Mouse (Mus musculus): Measurements from ENCODE around the gene Dab1.

Gene Dab1

DNA sequence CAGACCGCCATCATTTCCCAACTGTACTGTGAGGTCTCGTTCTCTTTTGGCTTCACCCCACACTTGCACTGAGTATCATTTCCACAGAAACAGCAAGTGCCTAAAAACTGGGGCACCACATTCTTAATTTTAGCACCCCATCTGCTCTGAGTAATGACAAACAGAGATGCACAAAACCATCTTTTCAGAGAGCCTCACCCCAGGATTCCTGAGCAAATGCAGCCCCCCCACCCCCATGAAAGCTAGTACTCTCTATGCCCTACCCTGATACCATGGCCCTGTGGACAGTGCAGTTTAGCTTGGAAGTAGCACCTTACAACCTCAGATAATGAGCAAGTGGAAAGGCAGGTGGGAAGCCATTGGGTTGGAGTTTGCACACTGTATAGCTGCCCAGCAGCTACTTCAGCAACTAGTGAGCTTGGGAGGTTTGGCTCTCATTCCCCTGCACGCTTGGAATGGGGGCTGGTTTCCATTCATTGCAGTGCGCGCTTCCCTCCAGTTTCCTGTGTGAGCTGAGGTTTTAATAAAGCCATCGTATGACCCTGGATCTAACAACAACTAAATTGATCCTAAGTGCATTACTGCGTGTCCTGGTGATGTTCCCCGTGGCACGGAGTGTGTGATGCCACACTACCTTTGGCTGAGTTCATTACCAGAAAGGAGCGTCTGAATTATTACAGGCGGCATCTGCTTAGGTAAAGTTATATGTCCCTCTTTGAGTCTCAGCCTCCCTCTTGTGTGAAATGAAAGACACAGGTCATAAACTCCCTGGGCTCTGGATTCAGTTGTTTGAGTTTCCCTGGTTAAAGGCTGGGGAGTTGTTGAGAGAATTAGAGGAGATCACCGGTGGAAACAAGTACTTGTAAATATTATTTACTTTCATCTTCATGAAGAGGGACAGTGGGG lies 842.2 kb downstream of the Dab1 start:
- no peak for DNase-seq

DNA sequence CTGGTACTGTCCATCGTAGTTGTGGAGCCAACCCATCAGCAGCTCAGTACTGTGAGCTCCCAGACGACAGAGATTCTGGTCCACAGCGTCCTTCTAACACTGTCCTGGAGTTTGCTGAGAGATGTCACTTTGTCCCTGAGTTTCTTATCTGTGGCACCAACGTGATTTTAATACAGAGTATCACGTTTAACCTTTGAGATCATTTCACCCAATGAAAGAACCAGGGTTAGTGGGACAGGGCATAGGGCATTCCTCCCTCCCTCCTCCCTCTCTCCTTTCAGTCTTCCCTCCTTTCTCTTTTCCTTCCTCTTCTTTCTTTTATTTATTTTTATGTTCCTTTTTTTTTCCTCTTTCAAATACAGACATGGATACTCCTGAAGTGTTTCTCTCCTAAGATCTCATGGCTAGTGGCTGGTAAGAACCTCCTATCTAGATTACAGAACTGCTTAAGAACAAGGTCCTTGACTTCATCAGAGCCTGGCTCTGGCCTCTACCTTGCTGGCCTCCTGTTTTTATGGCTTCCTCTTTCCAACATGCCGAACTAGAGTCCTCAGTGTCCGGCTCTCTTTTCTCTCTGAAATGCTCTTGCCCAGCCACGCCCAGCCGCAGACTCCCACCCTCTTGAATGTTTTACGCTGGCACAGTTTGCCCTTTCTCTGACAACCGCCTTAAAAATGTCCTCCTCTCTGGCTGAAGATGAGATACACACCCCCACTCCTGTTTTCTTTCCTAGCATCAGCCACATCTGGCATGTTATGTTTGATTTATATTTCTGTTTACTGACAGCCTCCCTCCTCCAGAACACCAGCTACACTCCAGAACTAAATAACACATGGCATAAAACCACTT lies 844.0 kb downstream of the Dab1 start:
- DNase-seq = no peak

DNA sequence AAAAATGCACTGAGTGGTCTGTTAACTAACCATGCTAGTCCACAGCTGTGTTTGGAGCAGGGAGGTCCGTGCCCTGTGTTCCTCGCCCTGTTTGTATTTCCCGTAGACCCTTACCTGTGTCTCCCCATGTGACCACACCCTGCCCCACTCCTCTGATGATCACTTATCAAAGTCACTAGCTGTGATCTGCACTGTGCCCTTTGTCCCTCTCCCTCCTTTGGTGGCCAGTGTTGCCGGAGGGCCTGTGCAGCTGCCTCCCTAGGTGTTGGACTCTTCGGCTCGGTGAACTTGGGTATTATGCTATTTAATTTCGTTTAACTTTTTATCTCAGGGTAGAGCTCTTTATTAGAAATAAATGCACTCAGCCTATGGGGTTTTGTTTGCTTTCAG lies 844.6 kb downstream of the Dab1 start:
- DNase-seq = no peak

DNA sequence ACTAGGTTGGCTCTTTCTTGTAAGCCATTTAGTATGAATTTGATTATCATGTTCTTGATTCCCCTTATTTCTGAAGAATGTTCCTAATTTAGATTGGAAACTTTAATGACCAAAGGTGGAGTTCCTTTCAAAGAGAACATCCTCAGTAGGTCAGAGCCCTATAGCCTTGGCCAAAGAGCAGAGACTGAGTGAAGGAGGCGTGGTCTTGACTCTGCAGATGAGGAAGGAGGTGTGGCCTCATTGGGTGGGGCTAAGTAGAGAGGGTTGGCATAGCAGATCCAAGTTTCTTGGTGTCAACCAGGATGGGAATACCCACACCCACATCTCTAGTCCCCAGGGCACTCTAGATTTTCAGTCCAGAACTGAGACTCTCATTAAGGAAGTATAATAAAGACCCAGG lies 846.4 kb downstream of the Dab1 start:
- DNase-seq = no peak

DNA sequence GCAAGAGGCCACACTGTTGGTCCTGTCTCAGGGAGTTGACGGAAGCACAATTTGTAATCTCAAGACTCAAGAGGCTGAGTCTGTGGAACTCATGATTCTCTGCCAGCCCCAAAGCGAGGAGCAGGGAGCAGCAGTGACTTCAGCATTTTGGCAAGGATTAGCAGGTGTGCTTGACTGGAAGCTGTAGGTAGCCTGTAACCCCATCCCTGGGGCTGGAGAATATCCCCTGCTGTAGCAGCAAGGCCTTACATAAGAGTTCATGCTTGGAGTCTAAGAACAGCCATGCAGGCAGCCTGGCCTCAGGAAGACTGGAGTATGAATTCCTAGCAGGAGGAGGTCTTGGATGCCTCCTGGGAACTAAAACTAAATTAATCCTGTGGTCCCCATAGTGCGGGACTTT lies 849.5 kb downstream of the Dab1 start:
- DNase-seq = no peak

DNA sequence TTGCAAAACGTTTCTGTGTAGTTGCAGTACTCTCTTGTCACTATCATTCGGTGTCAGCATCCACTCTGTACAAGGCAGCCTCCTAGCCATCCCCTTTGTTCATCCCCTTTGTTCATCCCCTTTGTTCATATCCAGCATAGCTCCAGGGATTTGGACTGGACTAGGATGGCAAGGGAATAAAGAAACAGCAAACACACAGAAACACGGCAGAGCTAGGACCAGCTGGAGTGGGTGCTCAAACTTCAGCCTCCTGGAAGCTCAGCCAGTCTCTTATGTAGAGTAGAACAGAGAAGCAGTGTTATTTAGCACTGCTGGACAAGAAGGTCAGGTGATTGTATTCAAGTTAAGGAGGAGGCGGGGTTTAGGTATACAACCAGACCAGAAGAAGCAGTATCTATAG lies 853.8 kb downstream of the Dab1 start:
- no peak for DNase-seq

DNA sequence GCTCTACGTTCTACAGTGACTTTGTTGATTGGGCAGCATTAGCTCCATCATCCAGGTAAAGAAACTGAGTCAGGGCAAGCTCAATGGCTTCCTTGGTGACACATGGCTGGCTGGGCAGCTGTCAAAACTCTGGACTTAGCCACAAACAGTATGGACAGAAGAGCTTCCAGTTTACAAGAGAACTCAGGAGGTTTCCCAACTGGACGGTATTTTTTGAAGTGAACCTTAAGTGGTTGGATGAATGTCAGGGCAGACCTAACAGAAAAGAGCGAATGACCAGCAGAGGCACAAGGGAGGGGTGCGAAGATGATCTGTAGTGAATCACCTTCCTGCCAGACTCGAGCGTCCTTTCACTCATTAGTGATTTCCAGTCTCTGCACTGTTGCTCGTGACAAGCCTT lies 857.7 kb downstream of the Dab1 start:
- DNase-seq = no peak

DNA sequence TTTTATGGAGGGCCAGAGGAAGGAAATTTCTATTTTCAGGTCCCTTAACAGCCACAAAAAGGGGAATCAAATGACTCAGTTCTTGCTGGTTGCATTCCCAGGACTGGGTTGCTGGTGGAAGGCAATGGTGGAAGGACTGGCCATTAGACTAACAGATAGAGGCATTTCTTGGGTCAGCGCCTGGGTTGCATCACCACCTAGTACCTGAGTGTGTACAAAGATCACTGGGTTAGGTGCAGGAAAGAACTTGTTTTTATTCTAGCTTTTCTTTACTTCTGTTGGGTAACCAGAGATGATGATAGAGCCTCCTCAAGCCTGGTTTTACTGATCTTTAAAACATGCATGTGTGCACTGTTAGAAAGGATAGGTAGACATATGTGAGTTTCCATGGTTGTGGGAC lies 864.8 kb downstream of the Dab1 start:
- no peak for DNase-seq

DNA sequence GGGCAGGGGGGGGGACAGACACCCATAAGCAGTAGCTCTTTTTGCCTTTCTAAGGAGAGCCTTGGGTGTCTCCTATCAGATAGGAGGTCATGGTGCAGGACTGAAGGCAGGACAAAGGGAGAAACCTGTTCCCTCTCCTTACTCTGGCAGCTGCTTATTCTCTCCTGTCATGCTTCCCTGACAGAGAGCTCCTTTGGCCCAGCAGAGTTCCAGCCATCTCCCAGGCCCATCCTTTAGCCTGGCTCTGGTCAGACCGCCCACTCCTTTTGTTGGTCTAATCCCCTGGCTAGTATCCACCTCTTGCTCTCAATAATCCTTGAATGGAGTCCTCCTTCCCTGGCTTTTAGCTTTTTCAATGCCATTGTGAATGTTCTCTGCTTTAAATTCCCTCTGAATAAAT lies 878.1 kb downstream of the Dab1 start:
- no peak for DNase-seq

DNA sequence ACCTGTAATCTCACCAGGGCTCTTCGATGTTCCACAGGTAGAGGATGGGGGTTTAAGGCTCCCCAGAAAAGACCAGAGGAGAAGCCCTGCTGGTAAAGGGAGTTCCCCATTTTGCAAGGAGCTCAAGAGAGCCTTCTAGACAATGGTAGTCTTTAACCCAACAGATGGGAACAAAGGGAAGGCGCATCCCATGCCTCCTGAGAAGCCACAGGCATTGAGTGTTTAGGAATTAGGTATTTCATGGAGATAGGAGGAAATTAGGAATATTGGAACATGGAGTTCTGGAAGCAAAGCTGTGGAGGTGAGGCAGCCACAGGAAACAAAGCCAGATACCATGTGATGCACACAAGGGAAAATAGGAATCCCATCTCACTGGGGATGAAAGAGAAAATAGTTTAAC lies 881.0 kb downstream of the Dab1 start:
- DNase-seq = no peak

DNA sequence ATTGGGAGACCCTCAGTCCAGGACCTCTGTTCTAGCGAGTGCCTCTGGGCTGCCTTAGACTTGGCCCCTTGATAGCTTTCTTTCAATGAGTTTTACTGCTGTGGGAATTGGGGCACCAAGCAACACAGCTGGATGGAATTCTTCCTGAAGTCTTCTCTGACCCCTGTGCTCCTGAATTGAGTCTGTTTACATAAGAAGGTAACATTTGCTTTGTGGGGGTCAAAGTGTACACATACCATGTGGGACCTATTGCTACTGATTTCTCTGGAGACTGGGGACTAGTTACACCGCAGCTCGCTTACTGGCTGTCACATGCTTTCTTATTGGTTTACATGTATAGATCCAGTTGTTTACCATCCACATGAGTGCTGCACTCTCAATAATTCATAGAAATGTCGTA lies 881.5 kb downstream of the Dab1 start:
- DNase-seq = no peak

DNA sequence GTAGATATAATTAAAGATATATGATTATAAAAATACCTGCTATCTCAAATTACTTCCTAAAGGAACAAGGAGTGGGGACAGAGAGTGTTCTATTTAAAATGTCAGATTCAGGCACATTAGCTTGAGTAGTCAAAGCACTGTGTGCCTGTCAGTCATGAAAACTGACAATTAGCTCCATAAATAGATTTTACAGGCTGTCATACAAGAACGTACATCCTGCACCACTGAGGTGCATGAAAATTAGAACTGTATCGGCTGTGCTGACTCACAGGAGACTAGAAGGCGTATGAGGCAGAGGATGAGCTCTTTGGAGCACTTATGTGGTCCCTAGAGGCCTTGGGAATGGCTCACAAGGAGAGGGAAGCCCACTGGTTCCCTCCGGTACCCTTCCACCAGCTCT lies 882.1 kb downstream of the Dab1 start:
- DNase-seq = no peak

DNA sequence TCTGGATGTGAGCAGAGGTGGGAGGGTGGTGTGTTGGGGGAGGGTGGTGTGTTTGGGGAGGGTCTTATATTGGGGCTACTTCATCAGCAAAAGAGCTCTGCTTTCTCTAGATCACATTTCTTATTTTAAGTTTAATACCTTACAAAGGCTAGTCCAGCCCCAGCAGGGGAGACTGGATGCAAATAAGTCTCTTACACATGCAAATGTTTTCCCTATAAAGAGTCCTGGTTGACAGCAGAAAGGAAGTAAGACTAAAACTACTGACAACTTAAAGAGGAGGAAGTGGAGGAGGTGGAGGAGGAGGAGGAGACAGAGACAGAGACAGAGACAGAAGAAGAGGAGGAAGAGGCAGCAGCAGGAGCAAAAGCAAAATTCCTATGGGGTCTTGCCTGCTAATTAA lies 885.8 kb downstream of the Dab1 start:
- no peak for DNase-seq

DNA sequence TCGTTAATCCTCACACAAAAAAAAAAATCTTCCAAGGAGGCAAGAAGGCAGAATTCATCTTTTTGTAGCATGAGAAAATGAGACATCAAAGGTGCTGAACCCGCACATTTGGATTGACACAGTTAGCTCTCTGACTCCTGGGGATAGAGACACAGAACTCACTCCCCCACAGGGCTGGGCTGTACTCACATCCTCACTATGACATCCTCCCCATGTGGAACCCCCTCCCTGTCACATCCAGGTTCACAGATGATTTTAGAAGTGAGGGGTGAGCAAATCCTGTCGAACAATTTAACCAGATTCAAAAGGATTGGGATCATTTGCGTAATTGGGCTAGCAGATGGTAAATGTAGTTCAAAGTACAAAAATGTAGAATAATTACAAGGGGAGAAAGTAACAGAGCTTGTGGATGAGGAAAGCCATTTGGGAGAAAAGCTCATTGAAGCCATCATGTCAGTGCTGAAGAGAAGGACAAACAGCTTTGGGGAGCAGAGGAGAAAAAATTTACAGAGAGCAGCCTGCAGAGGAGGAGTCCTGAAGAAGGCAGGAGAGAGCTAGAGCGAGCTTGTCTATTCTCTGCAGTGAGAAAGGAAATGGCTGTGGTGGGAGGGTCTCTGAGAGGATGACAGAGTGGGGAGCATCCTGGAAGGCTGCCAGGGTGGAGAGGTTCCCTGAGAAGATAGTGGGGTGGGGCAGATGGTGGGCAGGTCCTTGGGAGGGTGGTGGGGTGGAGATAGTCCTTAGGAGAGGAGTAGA lies 890.2 kb downstream of the Dab1 start:
- DNase-seq = no peak

DNA sequence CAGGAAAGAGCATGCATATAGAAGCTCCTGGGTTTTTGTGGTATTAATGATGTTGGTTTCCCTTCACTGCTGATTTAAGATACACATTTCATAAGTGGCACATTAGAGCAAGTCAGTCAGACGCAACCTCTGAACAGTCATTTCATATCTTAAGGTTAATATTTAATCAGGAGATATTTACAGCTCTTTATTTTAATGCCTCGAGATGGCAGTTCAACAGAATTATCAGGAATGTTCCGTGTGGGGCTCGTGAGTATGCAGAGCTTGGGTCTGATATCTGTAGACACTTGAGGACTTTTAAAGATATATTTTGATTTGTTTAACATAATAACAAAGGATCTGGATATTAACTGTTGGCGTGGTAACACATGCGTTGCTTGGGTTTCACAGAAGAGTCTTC lies 892.7 kb downstream of the Dab1 start:
- no peak for DNase-seq

DNA sequence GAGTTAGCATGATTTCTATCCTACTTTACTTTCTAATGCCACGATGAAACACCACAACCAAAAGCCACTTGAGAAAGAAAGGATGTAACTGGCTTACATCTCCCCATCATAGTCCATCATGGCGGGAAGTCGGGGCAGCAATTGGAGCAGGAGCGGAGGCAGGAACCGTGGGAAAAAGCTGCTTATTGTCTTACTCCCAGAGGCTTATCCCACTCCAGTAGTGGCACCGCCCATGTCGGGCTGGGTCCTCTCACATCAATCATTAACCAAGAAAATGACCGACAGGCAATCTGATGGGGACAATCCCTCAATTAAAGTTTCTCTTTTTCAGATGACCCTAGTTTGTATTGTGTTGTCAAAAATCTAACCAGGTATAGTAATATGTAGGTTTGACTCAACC lies 893.4 kb downstream of the Dab1 start:
- no peak for DNase-seq

DNA sequence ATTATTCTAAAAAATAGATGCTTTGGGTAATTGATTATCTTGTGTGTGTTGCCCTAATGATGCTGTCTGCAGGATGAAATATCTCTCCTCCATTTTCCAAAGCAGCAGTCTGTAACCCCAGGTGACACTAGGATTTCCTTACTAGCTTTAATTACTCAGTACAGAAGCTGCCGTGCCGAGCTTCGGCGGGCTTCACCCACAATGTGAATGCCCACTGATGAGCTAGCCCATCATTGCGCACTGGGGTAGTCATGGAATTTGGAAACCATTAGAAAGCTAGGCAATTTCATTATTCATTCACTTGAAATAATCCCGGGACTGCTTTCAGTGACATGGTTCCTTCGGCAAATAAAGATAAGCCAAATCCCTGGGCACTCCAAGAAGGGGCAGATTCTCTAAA lies 894.5 kb downstream of the Dab1 start:
- DNase-seq = no peak

DNA sequence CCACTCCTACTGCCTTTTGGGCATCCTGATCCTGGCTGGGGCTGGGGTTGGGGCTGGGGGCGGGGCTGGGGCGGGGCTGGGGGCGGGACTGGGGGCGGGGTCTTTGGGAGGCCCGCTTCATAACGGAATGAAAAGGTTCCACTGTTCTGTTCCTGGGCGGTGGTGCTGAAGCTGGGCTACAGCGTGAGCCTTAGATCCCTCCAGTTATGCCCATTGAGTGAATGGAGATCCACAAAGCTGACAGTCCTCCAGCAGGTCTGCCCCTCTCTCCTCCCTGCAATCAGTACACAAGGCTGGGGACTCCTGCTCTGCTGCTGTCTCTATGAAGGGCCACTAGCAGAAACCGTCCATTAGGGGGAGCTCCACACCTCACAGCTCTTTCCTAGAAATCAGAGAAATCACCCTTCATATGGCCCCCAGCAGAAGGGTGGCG lies 895.4 kb downstream of the Dab1 start:
- no peak for DNase-seq

DNA sequence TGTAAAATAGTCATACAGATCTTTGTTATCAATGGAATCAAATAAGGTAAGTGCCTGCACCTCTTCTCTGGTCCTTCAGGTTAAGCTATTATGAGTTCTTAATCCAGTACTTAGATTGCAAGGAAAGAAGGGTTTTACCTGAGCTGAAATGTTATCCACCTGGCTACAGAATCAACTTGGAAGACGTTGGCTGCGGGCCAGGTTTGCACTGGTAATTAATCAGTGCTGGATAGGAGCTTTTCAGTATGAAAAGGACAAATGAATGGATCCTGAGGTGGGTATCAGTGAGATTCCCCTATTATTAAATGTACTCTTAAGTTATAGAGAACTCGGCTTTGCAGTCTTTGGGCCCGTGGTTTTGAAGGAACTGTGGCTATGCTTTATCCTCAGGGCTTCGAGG lies 896.5 kb downstream of the Dab1 start:
- no peak for DNase-seq

DNA sequence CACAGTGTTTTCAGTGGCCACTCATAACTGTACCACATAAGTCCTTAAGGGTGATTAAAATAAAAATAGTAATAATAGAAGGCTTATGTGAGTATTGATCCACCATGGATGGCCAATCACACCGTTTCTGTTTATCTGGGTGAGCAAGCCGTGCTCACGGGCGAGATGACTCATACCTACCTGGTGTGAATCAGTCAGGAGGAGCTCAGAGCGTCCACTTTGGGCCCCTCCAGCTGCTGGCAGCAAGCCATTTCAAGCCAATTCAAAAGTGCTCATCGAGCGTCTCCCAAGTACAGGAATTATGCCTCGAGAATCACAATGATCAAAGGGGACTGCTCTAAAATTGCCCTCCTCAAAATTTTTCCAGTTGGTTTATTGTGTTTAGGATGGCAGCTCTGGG lies 903.2 kb downstream of the Dab1 start:
- no peak for DNase-seq

DNA sequence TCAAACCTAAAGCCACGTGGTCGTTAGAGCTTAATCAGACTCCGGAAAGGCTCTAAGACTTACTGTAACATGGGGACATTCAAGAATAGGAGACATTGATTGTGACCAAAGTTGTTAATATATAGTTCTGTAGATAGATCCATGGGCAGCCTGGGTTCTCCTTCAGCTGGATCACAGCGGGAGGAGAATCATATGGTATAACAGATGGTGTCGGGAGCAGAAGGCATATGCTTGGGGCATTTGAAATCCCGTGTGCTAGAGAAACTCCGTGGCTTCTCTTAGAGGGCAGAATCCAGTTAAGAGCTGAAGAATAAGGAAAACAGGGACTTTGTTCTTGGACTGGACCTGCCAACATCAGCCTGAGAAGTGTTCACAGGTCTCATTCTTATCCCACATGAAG lies 904.6 kb downstream of the Dab1 start:
- DNase-seq = no peak

DNA sequence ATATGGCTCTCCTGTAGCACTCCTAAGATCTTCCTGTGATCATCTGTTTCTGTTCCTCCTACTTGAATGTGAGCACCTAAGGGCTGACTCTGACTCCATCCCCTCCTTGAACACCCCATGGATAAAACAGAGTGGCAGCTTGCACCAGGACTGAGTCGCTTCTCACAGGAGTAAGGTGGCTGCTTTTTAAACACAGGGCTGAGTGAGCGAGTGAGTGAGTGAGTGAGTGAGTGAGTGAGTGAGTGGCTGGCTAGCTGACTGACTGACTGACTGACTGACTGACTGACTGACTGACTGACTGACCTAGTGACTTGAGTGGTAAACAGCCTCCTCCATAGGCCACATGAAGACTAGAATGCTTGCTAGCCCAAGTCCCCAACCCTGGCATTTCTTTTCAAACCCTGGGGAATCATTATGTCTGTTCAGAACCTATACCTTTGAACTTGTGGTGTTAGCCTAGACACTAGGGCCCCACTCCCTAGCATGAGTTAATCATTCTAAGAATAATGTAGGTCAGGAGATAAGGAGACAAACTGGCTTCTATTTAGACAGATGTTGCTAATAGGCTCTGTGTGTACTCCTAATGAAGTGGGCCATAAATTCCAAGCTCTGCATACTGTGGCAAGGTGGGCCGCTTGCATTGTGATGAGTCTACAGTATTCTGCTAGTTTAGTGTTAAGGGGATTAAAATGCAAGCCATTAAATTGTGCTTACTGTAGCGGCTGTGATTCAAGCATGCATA lies 910.9 kb downstream of the Dab1 start:
- no peak for DNase-seq

DNA sequence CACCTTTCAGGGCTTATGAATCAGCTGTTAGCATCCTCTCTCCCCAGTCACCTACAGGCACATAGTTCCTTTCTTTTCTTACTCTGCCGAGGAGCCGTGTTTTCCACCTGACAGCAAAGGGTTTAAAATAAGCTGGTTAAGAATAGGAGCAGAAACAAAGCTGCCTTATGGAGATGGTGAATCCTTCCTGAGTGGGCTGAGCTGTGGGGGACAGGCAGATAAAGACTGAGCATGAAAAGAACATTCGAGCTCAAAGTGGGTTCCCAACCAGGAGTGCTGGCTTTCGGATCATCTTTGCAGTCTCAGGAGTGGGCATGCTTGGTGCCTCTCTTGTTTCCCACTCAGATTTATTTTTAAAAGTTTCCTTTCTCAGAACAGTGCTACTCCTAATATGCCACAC lies 913.7 kb downstream of the Dab1 start:
- no peak for DNase-seq
